Mouse (Mus musculus) liver, embryonic 11.5 days (tissue): ENCODE results near the gene Thrb. TPM values are rescaled to one million over a fixed set of nuclear protein-coding genes. Genes with fewer than 3 reads are reported as not detected.

ENCODE experiments used
- ATAC-seq: fragments of 200-750 bp; cut with Nextera tagmentation; replicated peaks from 2 replicates; pipeline ENCODE4 v1.8.0; 2017; ENCODE audit warnings: moderate number of reproducible peaks, mild to moderate bottlenecking, moderate TSS enrichment, moderate library complexity; ENCODE audit not compliant: low FRiP score
- DNase-seq: peaks from one replicate; pipeline ENCODE4 v3.0.0-alpha.2; 2017; ENCODE audit warnings: low spot score
- H3K27ac ChIP-seq: fragments of 300-500 bp; sonication (generic); 2 replicates; pipeline ENCODE4 v1.5.1; 2014; ENCODE audit warnings: mild to moderate bottlenecking, low read depth, low read length, control low read depth
- H3K27me3 ChIP-seq: fragments of 300-500 bp; sonication (generic); replicated peaks from 2 replicates; pipeline ENCODE4 v1.6.1; 2014; ENCODE audit warnings: low read length, mixed read lengths; ENCODE audit not compliant: control insufficient read depth, insufficient read depth
- H3K36me3 ChIP-seq: fragments of 300-500 bp; sonication (generic); 2 replicates; pipeline ENCODE4 v1.6.1; 2014; ENCODE audit warnings: mild to moderate bottlenecking, low read length, moderate library complexity, mixed read lengths; ENCODE audit not compliant: control insufficient read depth, insufficient read depth
- H3K4me1 ChIP-seq: fragments of 300-500 bp; sonication (generic); replicated peaks from 2 replicates; pipeline ENCODE4 v1.6.1; 2014; ENCODE audit warnings: low read length, mixed read lengths; ENCODE audit not compliant: control insufficient read depth, insufficient read depth
- H3K4me2 ChIP-seq: fragments of 300-500 bp; sonication (generic); 2 replicates; pipeline ENCODE4 v1.6.1; 2014; ENCODE audit warnings: mild to moderate bottlenecking, control low read depth, moderate library complexity
- H3K4me3 ChIP-seq: fragments of 300-500 bp; sonication (generic); 2 replicates; pipeline ENCODE4 v1.5.1; 2014; ENCODE audit warnings: low read depth, low read length, control low read depth
- H3K9ac ChIP-seq: fragments of 300-500 bp; sonication (generic); 2 replicates; pipeline ENCODE4 v1.6.1; 2014; ENCODE audit warnings: low read depth, low read length, control low read depth
- H3K9me3 ChIP-seq: fragments of 300-500 bp; sonication (generic); 2 replicates; pipeline ENCODE4 v1.6.1; 2016; ENCODE audit warnings: low read length, inconsistent platforms, mixed read lengths; ENCODE audit not compliant: control insufficient read depth
- WGBS: fragments of 180-500 bp; shearing (Covaris S2); extraction: QIAGEN DNeasy Blood & Tissue Kit; methylation state at CpG from one replicate; pipeline ENCODE4 v1.1.7; 2014; 5-methylcytosine and 5-hydroxymethylcytosine counted together
- polyA plus RNA-seq: library from polyadenylated mRNA; unstranded; fragments of >200 nt; fragmentation: Nextera tagmentation; extraction: Ambion mirVana; gene quantifications from 2 replicates; pipeline ENCODE4 v1.2.1, GENCODE M21; 2014

The Thrb gene
- polyA plus RNA-seq, 1 experiment from 2014 or later: 1.7 TPM

GRCm38 (mm10) chr14:17894791-17895190 is 234.7 kb downstream of the Thrb start:
- Histone ChIP-seq H3K4me3 (no peak overlapping the region), H3K27me3 (no peaks in the 10 kb centered on the region), H3K36me3 (no peaks in the 10 kb centered on the region), H3K9me3 (no peaks in the 10 kb centered on the region), H3K4me2 (no peak overlapping the region), H3K4me1 (no peaks in the 10 kb centered on the region), H3K9ac (no peak overlapping the region), H3K27ac (no peak overlapping the region)
- no peak for DNase-seq
- WGBS: 69% methylated on average over 1 of the region's 1 CpGs
- no peak for ATAC-seq

- 90% methylated on average over 6 of the region's 6 CpGs for WGBS
- no peaks in the 10 kb centered on the region for H3K27me3 ChIP-seq
- H3K36me3 ChIP-seq: no peaks in the 10 kb centered on the region
- H3K27ac ChIP-seq: no peak overlapping the region
- H3K9ac ChIP-seq: no peak overlapping the region
- ATAC-seq (no peak), DNase-seq (no peak)
- no peaks in the 10 kb centered on the region for H3K4me1 ChIP-seq
- no peak overlapping the region for H3K4me3 ChIP-seq
- H3K9me3 ChIP-seq: no peaks in the 10 kb centered on the region
- H3K4me2 ChIP-seq: no peak overlapping the region
Measured at GRCm38 (mm10) chr14:17899733-17900413, 239.8 kb downstream of the Thrb start.

GRCm38 (mm10) chr14:17900414-17900795 is 240.3 kb downstream of the Thrb start:
- H3K4me1 ChIP-seq: no peaks in the 10 kb centered on the region
- no peaks in the 10 kb centered on the region for H3K9me3 ChIP-seq
- DNase-seq (no peak), ATAC-seq (no peak)
- H3K27me3 ChIP-seq: no peaks in the 10 kb centered on the region
- H3K9ac ChIP-seq: no peak overlapping the region
- no peak overlapping the region for H3K27ac ChIP-seq
- WGBS: 84% methylated on average over 3 of the region's 3 CpGs
- H3K36me3 ChIP-seq: no peaks in the 10 kb centered on the region
- H3K4me3 ChIP-seq: no peak overlapping the region
- no peak overlapping the region for H3K4me2 ChIP-seq

GRCm38 (mm10) chr14:17902426-17902825 is 242.4 kb downstream of the Thrb start:
- no peaks in the 10 kb centered on the region for H3K4me1 ChIP-seq
- no peak overlapping the region for H3K4me3 ChIP-seq
- no peak overlapping the region for H3K4me2 ChIP-seq
- no peak overlapping the region for H3K27ac ChIP-seq
- no peaks in the 10 kb centered on the region for H3K27me3 ChIP-seq
- H3K9me3 ChIP-seq: no peaks in the 10 kb centered on the region
- no peaks in the 10 kb centered on the region for H3K36me3 ChIP-seq
- DNase-seq: no peak
- WGBS: 62% methylated on average over 2 of the region's 2 CpGs
- no peak overlapping the region for H3K9ac ChIP-seq
- ATAC-seq: no peak

GRCm38 (mm10) chr14:17903121-17903520 is 243.1 kb downstream of the Thrb start:
- Histone ChIP-seq H3K4me1 (no peaks in the 10 kb centered on the region), H3K9ac (no peak overlapping the region), H3K9me3 (no peaks in the 10 kb centered on the region), H3K27ac (no peak overlapping the region), H3K4me3 (no peak overlapping the region), H3K27me3 (no peaks in the 10 kb centered on the region), H3K4me2 (no peak overlapping the region), H3K36me3 (no peaks in the 10 kb centered on the region)
- no peak for ATAC-seq
- DNase-seq: no peak
- 63% methylated on average over 2 of the region's 2 CpGs for WGBS

- Histone ChIP-seq H3K4me3 (no peak overlapping the region), H3K4me2 (no peak overlapping the region), H3K9ac (no peak overlapping the region), H3K27ac (no peak overlapping the region), H3K4me1 (no peaks in the 10 kb centered on the region), H3K36me3 (no peaks in the 10 kb centered on the region), H3K9me3 (no peaks in the 10 kb centered on the region), H3K27me3 (no peaks in the 10 kb centered on the region)
- 56% methylated on average over 1 of the region's 1 CpGs for WGBS
- no peak for DNase-seq
- ATAC-seq: no peak
Measured at GRCm38 (mm10) chr14:17904554-17904953, 244.5 kb downstream of the Thrb start.

DNA sequence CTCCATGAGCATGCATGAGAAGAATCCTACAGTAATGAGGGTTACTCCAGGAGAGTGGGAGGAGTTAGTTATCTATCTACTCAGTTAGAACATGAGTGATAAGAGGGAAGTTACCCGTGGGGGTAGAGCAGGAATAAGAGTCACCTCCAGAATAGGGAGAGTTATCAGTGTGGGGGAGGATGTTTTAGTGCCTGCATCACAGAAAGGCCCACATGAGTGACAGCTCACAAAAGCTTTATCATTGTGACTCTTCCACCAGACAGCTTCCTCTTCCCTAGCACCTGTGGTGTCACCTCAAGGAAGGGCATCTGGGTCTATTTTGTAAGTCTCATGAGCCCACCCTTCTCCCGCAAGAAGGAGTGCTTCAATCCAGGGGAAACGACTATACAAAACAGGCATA is 245.6 kb downstream of the Thrb start:
- no peaks in the 10 kb centered on the region for H3K4me1 ChIP-seq
- no peak for ATAC-seq

GRCm38 (mm10) chr14:17906931-17907330 is 246.9 kb downstream of the Thrb start:
- WGBS: 61% methylated on average over 4 of the region's 4 CpGs
- H3K27me3 ChIP-seq: no peaks in the 10 kb centered on the region
- H3K4me1 ChIP-seq: no peaks in the 10 kb centered on the region
- no peak overlapping the region for H3K27ac ChIP-seq
- H3K9ac ChIP-seq: no peak overlapping the region
- no peak overlapping the region for H3K4me3 ChIP-seq
- ATAC-seq (no peak), DNase-seq (no peak)
- H3K4me2 ChIP-seq: no peak overlapping the region
- no peaks in the 10 kb centered on the region for H3K9me3 ChIP-seq
- H3K36me3 ChIP-seq: no peaks in the 10 kb centered on the region

More for the DNA sequence above, 245.6 kb downstream of the Thrb start:
- Histone ChIP-seq H3K9me3 (no peaks in the 10 kb centered on the region), H3K9ac (no peak overlapping the region), H3K4me3 (no peak overlapping the region), H3K27me3 (no peaks in the 10 kb centered on the region), H3K27ac (no peak overlapping the region), H3K4me2 (no peak overlapping the region), H3K36me3 (no peaks in the 10 kb centered on the region)
- 52% methylated on average over 3 of the region's 3 CpGs for WGBS
- DNase-seq: no peak

DNA sequence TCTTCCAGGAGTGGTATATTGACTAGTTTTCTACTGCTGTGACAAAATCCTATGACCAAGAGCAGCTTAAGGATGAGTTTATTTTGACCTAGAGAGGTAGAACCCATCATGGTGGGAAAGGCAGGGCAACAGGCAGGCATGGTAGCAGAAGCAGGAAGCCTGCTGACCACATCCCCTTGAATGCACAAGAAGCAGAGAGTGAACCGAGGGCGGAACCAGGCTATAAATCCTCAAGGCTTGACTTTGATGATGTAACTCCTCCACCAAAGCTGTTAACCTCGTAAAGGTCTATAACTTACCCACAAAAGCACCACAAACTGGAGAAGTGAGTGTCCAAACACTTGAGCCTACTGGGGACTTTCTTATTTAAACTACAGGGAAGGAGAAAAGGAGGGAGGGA is 251.1 kb downstream of the Thrb start:
- Histone ChIP-seq H3K36me3 (no peaks in the 10 kb centered on the region), H3K4me1 (no peaks in the 10 kb centered on the region), H3K9me3 (no peaks in the 10 kb centered on the region), H3K4me2 (no peak overlapping the region), H3K4me3 (no peak overlapping the region), H3K27me3 (no peaks in the 10 kb centered on the region), H3K9ac (no peak overlapping the region), H3K27ac (no peak overlapping the region)
- DNase-seq: no peak
- 52% methylated on average over 3 of the region's 3 CpGs for WGBS
- ATAC-seq: no peak
